Mouse (Mus musculus) monocyte, adult 59 days (primary cell): Measurements from ENCODE around the gene Slc23a3. TPM values are rescaled to one million over a fixed set of nuclear protein-coding genes. Genes with fewer than 3 reads are reported as not detected.

Experiments
- total RNA-seq, 2 experiments: library from RNA; stranded (reverse); gene quantifications; one replicate each; pipeline ENCODE4 v1.2.4; 2023

Gene Slc23a3
- total RNA-seq: 1 to 10 TPM; 1.2 TPM

GRCm38 (mm10) chr1:75133421-75134207 lies at the start of gene Slc23a3:
Gene Slc23a3 (minus strand): TSS chr1:75133890.

GRCm38 (mm10) chr1:75180105-75180590 lies 46.5 kb upstream of the Slc23a3 start, which contains the start of gene Abcb6:
Gene Abcb6 (minus strand): TSS chr1:75180392.

GRCm38 (mm10) chr1:75168472-75169464 lies 35.1 kb upstream of the Slc23a3 start, which contains the start of gene Zfand2b:
Gene Zfand2b (plus strand): TSS chr1:75168646.

GRCm38 (mm10) chr1:75142301-75143261 lies 8.9 kb upstream of the Slc23a3 start, which contains the start of the genes Cnppd1 and Retreg2:
Gene Cnppd1 (minus strand): TSS chr1:75142711.
Gene Retreg2 (plus strand): TSS chr1:75142778.

GRCm38 (mm10) chr1:75124346-75125321 lies 9.1 kb downstream of the Slc23a3 start, which contains the start of gene Nhej1:
Gene Nhej1 (minus strand): TSS chr1:75125200.

Other genes with a start within 250 kb of the Slc23a3 start
- not detected for gene Fev, start 248.5 kb downstream of the Slc23a3 start, total RNA-seq
- gene Cryba2, start 240.7 kb downstream of the Slc23a3 start, total RNA-seq: not detected
- gene Cfap65, start 198.3 kb downstream of the Slc23a3 start, total RNA-seq: not detected
- under 1 TPM; 0.33 to 0.42 TPM for gene Ihh, start 182.2 kb downstream of the Slc23a3 start, total RNA-seq
- gene Nhej1, start 8.7 kb downstream of the Slc23a3 start, total RNA-seq: 1 to 10 TPM; 4.4 to 4.8 TPM
- 100 to 1,000 TPM; 115 to 119 TPM for gene Cnppd1, start 8.8 kb upstream of the Slc23a3 start, total RNA-seq
- 10 to 100 TPM; 66.3 to 67.3 TPM for gene Retreg2, start 8.9 kb upstream of the Slc23a3 start, total RNA-seq
- gene Zfand2b, start 34.8 kb upstream of the Slc23a3 start, total RNA-seq: 10 to 100 TPM; 46.1 to 59.1 TPM
- gene Abcb6, start 46.5 kb upstream of the Slc23a3 start, total RNA-seq: 1 to 10 TPM; 3.4 to 4.9 TPM
- 10 to 100 TPM; 20.9 to 22.2 TPM for gene Ankzf1, start 58.3 kb upstream of the Slc23a3 start, total RNA-seq
- 10 to 100 TPM; 51.1 to 58.9 TPM for gene Atg9a, start 58.3 kb upstream of the Slc23a3 start, total RNA-seq
- 10 to 100 TPM; 21.6 to 24.5 TPM for gene Glb1l, start 76.9 kb upstream of the Slc23a3 start, total RNA-seq
- gene Stk16, start 76.9 kb upstream of the Slc23a3 start, total RNA-seq: 10 to 100 TPM; 84.4 to 86.3 TPM
- 10 to 100 TPM; 66.8 to 88.0 TPM for gene Tuba4a, start 86.0 kb upstream of the Slc23a3 start, total RNA-seq
- gene A630095N17Rik, start 98.2 kb upstream of the Slc23a3 start, total RNA-seq: not detected
- gene Dnajb2, start 102.5 kb upstream of the Slc23a3 start, total RNA-seq: 10 to 100 TPM; 16.5 to 20.4 TPM
- not detected for gene Ptprn, start 130.6 kb upstream of the Slc23a3 start, total RNA-seq
- gene Resp18, start 144.5 kb upstream of the Slc23a3 start, total RNA-seq: not detected
- 10 to 100 TPM; 39.5 to 46.6 TPM for gene Dnpep, start 184.1 kb upstream of the Slc23a3 start, total RNA-seq
- under 1 TPM in 1 of 2 experiments, not detected in 1; 0.42 TPM for gene Des, start 226.4 kb upstream of the Slc23a3 start, total RNA-seq
- not detected for gene Speg, start 241.4 kb upstream of the Slc23a3 start, total RNA-seq